Mouse (Mus musculus) MEL (cell line): ENCODE results near the gene Kndc1. TPM values are rescaled to one million over a fixed set of nuclear protein-coding genes. Genes with fewer than 3 reads are reported as not detected.

Source experiments
- DNase-seq: peaks from one replicate; pipeline ENCODE4 v3.0.0; 2011; ENCODE audit warnings: low read depth, low spot score
- H3K27ac ChIP-seq: 2 replicates; pipeline ENCODE4 v1.5.1; 2012; ENCODE audit warnings: low read depth, mild to moderate bottlenecking, control low read depth, low read length, moderate library complexity; ENCODE audit not compliant: control insufficient read depth
- H3K27me3 ChIP-seq, 2 experiments: fragments of 150-350 bp in 1 of 2; sonication (generic) in 1 of 2; 2 replicates each; pipeline ENCODE4 v1.6.1; 2012; ENCODE audit warnings: low read length in 2 of 2, mild to moderate bottlenecking in 2 of 2, improper control_type of control experiment in 1 of 2, moderate library complexity in 1 of 2; ENCODE audit not compliant: insufficient read depth in 2 of 2, control insufficient read depth in 1 of 2
- H3K36me3 ChIP-seq, 2 experiments: 2 replicates each; pipeline ENCODE4 v1.6.1; 2012 to 2014; ENCODE audit warnings: low read length in 2 of 2, improper control_type of control experiment in 1 of 2, inconsistent platforms in 1 of 2, mild to moderate bottlenecking in 1 of 2; ENCODE audit not compliant: insufficient read depth in 2 of 2, control insufficient read depth in 1 of 2
- H3K4me1 ChIP-seq, 2 experiments: fragments of 150-350 bp in 1 of 2; sonication (generic) in 1 of 2; 2 replicates each; pipeline ENCODE4 v1.6.1; 2012; ENCODE audit warnings: low read length in 2 of 2, improper control_type of control experiment in 1 of 2, mild to moderate bottlenecking in 1 of 2; ENCODE audit not compliant: insufficient read depth in 2 of 2, control insufficient read depth in 1 of 2
- H3K4me3 ChIP-seq, 2 experiments: fragments of 150-350 bp in 1 of 2; sonication (generic) in 1 of 2; 2 replicates each; pipeline ENCODE4 v1.5.1; 2012; ENCODE audit warnings: low read depth in 2 of 2, low read length in 2 of 2, mild to moderate bottlenecking in 2 of 2, moderate library complexity in 2 of 2, control low read depth in 1 of 2, improper control_type of control experiment in 1 of 2; ENCODE audit not compliant: control insufficient read depth in 1 of 2, insufficient read depth in 1 of 2
- H3K79me2 ChIP-seq: 2 replicates; pipeline ENCODE4 v1.6.1; 2012; ENCODE audit warnings: mild to moderate bottlenecking, low read length, moderate library complexity; ENCODE audit not compliant: control insufficient read depth, poor library complexity, insufficient read depth
- H3K9ac ChIP-seq: 2 replicates; pipeline ENCODE4 v1.6.1; 2012; ENCODE audit warnings: low read depth, mild to moderate bottlenecking, control low read depth, low read length, moderate library complexity; ENCODE audit not compliant: control insufficient read depth, poor library complexity, severe bottlenecking
- H3K9me3 ChIP-seq: fragments of 150-350 bp; sonication (generic); replicated peaks from 2 replicates; pipeline ENCODE4 v1.6.1; 2012; ENCODE audit warnings: mild to moderate bottlenecking, low read length, improper control_type of control experiment, moderate library complexity; ENCODE audit not compliant: insufficient read depth
- BHLHE40 ChIP-seq: IDR thresholded peaks from 2 replicates; pipeline ENCODE4 v1.6.1; 2012; ENCODE audit warnings: low read depth, mild to moderate bottlenecking, inconsistent platforms, low read length, improper control_type of control experiment, borderline replicate concordance
- CTCF ChIP-seq, 3 experiments: IDR thresholded peaks in 2 of 3; conservative IDR thresholded peaks in 1 of 3; 2 replicates each; pipeline ENCODE4 v1.5.1; 2011 to 2012; ENCODE audit warnings: low read length in 3 of 3, low read depth in 2 of 3, mild to moderate bottlenecking in 2 of 3, improper control_type of control experiment in 1 of 3, inconsistent platforms in 1 of 3, mixed read lengths in 1 of 3, moderate library complexity in 1 of 3; ENCODE audit not compliant: control insufficient read depth in 1 of 3, insufficient read depth in 1 of 3, poor library complexity in 1 of 3, severe bottlenecking in 1 of 3
- E2F4 ChIP-seq: IDR thresholded peaks from 2 replicates; pipeline ENCODE4 v1.6.1; 2011; ENCODE audit warnings: low read depth, low read length, improper control_type of control experiment, borderline replicate concordance
- ELF1 ChIP-seq: IDR thresholded peaks from 2 replicates; pipeline ENCODE4 v1.6.1; 2014; ENCODE audit warnings: low read depth, mild to moderate bottlenecking, inconsistent platforms, low read length, improper control_type of control experiment, moderate library complexity
- EP300 ChIP-seq, 2 experiments: IDR thresholded peaks; 2 replicates each; pipeline ENCODE4 v1.6.1; 2011; ENCODE audit warnings: improper control_type of control experiment in 2 of 2, low read length in 2 of 2, low read depth in 1 of 2, mild to moderate bottlenecking in 1 of 2
- ETS1 ChIP-seq: IDR thresholded peaks from 2 replicates; pipeline ENCODE4 v1.6.1; 2012; ENCODE audit warnings: low read depth, mild to moderate bottlenecking, inconsistent platforms, low read length, improper control_type of control experiment, moderate library complexity
- HCFC1 ChIP-seq: IDR thresholded peaks from 2 replicates; pipeline ENCODE4 v1.6.1; 2012; ENCODE audit warnings: low read depth, mild to moderate bottlenecking, inconsistent platforms, low read length, improper control_type of control experiment, moderate library complexity
- JUND ChIP-seq: IDR thresholded peaks from 2 replicates; pipeline ENCODE4 v1.6.1; 2011; ENCODE audit warnings: low read depth, mild to moderate bottlenecking, improper control_type of control experiment, low read length
- KAT2A ChIP-seq: conservative IDR thresholded peaks from 2 replicates; pipeline ENCODE4 v1.6.1; 2012; ENCODE audit warnings: low read depth, low read length, improper control_type of control experiment, inconsistent platforms
- MEF2A ChIP-seq: IDR thresholded peaks from 2 replicates; pipeline ENCODE4 v1.6.1; 2014; ENCODE audit warnings: low read depth, mild to moderate bottlenecking, inconsistent platforms, low read length, improper control_type of control experiment; ENCODE audit not compliant: poor library complexity, insufficient replicate concordance, severe bottlenecking; ENCODE audit errors: extremely low read depth
- MYB ChIP-seq: IDR thresholded peaks from 2 replicates; pipeline ENCODE4 v1.6.1; 2011; ENCODE audit warnings: mild to moderate bottlenecking, low read depth, low read length, improper control_type of control experiment
- NELFE ChIP-seq: IDR thresholded peaks from 2 replicates; pipeline ENCODE4 v1.6.1; 2011; ENCODE audit warnings: low read depth, low read length, improper control_type of control experiment
- NRF1 ChIP-seq: IDR thresholded peaks from 2 replicates; pipeline ENCODE4 v1.6.1; 2014; ENCODE audit warnings: low read depth, mild to moderate bottlenecking, inconsistent platforms, low read length, improper control_type of control experiment, moderate library complexity; ENCODE audit not compliant: poor library complexity, insufficient read depth, severe bottlenecking
- POLR2AphosphoS2 ChIP-seq: IDR thresholded peaks from 2 replicates; pipeline ENCODE4 v1.6.1; 2011; ENCODE audit warnings: low read length, improper control_type of control experiment
- POLR2AphosphoS5 ChIP-seq: IDR thresholded peaks from 2 replicates; pipeline ENCODE4 v1.6.1; 2012; ENCODE audit warnings: low read depth, borderline replicate concordance, mild to moderate bottlenecking, inconsistent platforms, low read length, moderate library complexity, mixed read lengths
- RAD21 ChIP-seq: IDR thresholded peaks from 2 replicates; pipeline ENCODE4 v1.6.1; 2011; ENCODE audit warnings: mild to moderate bottlenecking, low read depth, low read length, improper control_type of control experiment
- SIN3A ChIP-seq: IDR thresholded peaks from 2 replicates; pipeline ENCODE4 v1.6.1; 2012; ENCODE audit warnings: low read length, improper control_type of control experiment, inconsistent platforms
- SMC3 ChIP-seq: IDR thresholded peaks from 2 replicates; pipeline ENCODE4 v1.6.1; 2011; ENCODE audit warnings: low read depth, low read length, improper control_type of control experiment
- TAL1 ChIP-seq: IDR thresholded peaks from 2 replicates; pipeline ENCODE4 v1.6.1; 2012; ENCODE audit warnings: mild to moderate bottlenecking, inconsistent platforms, low read length, moderate library complexity, mixed read lengths
- TBP ChIP-seq: IDR thresholded peaks from 2 replicates; pipeline ENCODE4 v1.8.0; 2011; ENCODE audit warnings: low read depth, low read length, improper control_type of control experiment
- TCF12 ChIP-seq: IDR thresholded peaks from 2 replicates; pipeline ENCODE4 v1.6.1; 2014; ENCODE audit warnings: low read depth, mild to moderate bottlenecking, inconsistent platforms, low read length, improper control_type of control experiment, moderate library complexity
- ZC3H11A ChIP-seq: IDR thresholded peaks from 2 replicates; pipeline ENCODE4 v1.6.1; 2012; ENCODE audit warnings: low read depth, mild to moderate bottlenecking, inconsistent platforms, low read length, improper control_type of control experiment
- ZKSCAN1 ChIP-seq: IDR thresholded peaks from 2 replicates; pipeline ENCODE4 v1.6.1; 2012; ENCODE audit warnings: low read depth, mild to moderate bottlenecking, inconsistent platforms, low read length, improper control_type of control experiment, moderate library complexity
- ZMIZ1 ChIP-seq: IDR thresholded peaks from 2 replicates; pipeline ENCODE4 v1.6.1; 2012; ENCODE audit warnings: low read depth, mild to moderate bottlenecking, inconsistent platforms, low read length, improper control_type of control experiment, moderate library complexity
- ZNF384 ChIP-seq: IDR thresholded peaks from 2 replicates; pipeline ENCODE4 v1.6.1; 2012; ENCODE audit warnings: low read depth, mild to moderate bottlenecking, inconsistent platforms, low read length, improper control_type of control experiment
- polyA plus RNA-seq, 2 experiments: library from polyadenylated mRNA; stranded (reverse) in 1 of 2; unstranded in 1 of 2; fragments of >175 nt in 1 of 2; fragments of >200 nt in 1 of 2; gene quantifications; 2 replicates each; pipeline versions ENCODE4 v1.2.1 to v1.2.4; 2012; ENCODE audit warnings: low replicate concordance in 2 of 2, low read depth in 1 of 2; ENCODE audit not compliant: insufficient read length in 2 of 2, insufficient read depth in 1 of 2, missing spikeins in 1 of 2
- total RNA-seq: library from RNA; depleted of rRNA; stranded (reverse); fragments of 300-350 nt; gene quantifications from 2 replicates; pipeline ENCODE4 v1.2.3, GENCODE M21; 2012

Kndc1 gene
- total and polyA plus RNA-seq, 3 experiments = not detected

DNA sequence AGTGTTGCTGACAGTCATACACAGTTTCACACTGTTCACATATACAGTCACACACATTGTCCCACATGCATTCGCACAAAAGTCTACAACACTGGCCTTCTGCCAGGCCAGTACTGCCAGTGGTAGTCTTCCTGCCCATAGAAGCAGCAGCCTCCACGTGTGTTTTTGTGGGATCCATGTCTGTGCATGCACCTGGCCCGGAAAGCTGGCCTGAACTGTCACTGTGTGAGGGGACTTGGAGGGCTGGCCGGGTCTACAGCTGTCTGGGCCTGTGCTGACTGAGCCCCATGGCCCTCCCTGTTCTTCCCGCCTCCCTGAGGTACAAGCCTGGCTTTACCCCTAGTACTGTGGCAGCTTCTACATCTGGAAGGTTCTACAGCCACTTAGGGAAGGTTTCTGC, 76.5 kb downstream of the Kndc1 start:
- Histone ChIP-seq H3K27ac (peak overlapping the region; percentile 58), H3K4me3 (no peak overlapping the region), H3K36me3 (peaks cover 0 to 14% of the 10 kb centered on the region in 2 experiments; a peak in 2 of 4 replicates), H3K9me3 (no peaks in the 10 kb centered on the region), H3K4me1 (peaks cover 0 to 29% of the 10 kb centered on the region in 2 experiments; a peak in 3 of 4 replicates), H3K27me3 (no peaks in the 10 kb centered on the region), H3K79me2 (no peaks in the 10 kb centered on the region), H3K9ac (peak overlapping the region; percentile 15; the same call in 1 of the 2 replicates)
- DNase-seq = no peak
- TF ChIP-seq POLR2AphosphoS2 = no peak
- TF ChIP-seq HCFC1 = no peak
- TF ChIP-seq MYB = no peak
- TF ChIP-seq ZC3H11A = no peak
- no peak for TF ChIP-seq ETS1
- TF ChIP-seq ELF1 = no peak
- TF ChIP-seq SIN3A = no peak
- TF ChIP-seq KAT2A = no peak
- TF ChIP-seq BHLHE40 = no peak
- no peak for TF ChIP-seq MEF2A
- no peak for TF ChIP-seq ZMIZ1
- TF ChIP-seq POLR2AphosphoS5 = no peak
- TF ChIP-seq ZNF384 = no peak
- TF ChIP-seq NELFE = no peak
- no peak for TF ChIP-seq TAL1

GRCm38 (mm10) chr7:139971436-139971835, 76.9 kb downstream of the Kndc1 start:
- Histone ChIP-seq H3K9ac (peak overlapping the region; percentile 36), H3K9me3 (no peaks in the 10 kb centered on the region), H3K27ac (peak overlapping the region; percentile 58), H3K4me1 (peaks cover 0 to 29% of the 10 kb centered on the region in 2 experiments; a peak in 3 of 4 replicates), H3K4me3 (no peak overlapping the region), H3K27me3 (no peaks in the 10 kb centered on the region), H3K79me2 (no peaks in the 10 kb centered on the region), H3K36me3 (peaks cover 0 to 14% of the 10 kb centered on the region in 2 experiments; a peak in 2 of 4 replicates)
- DNase-seq = peak; percentile 78
- TF ChIP-seq ETS1 (0 out of 2 replicates have a peak, but pooled peaks have one; percentile 43), RAD21 (no peak), CTCF (IDR thresholded peaks at IDR 0.05 in 2 of 3, conservative IDR thresholded peaks at IDR 0.05 in 1 of 3; ENCODE audit: control insufficient read depth in 1 of 3, insufficient read depth in 1 of 3, low read depth in 2 of 3, low read length in 3 of 3, poor library complexity in 1 of 3, severe bottlenecking in 1 of 3) (no peak), HCFC1 (no peak), EP300 (IDR thresholded peaks at IDR 0.05; ENCODE audit: low read depth in 1 of 2, low read length in 2 of 2) (peak; percentile 26 to 45; a peak in 2 of 4 replicates), TCF12 (no peak), POLR2AphosphoS5 (no peak), ZKSCAN1 (no peak), MEF2A (no peak), E2F4 (no peak), SMC3 (no peak), ELF1 (no peak), NELFE (no peak), NRF1 (no peak), BHLHE40 (no peak), TBP (no peak), KAT2A (no peak), JUND (0 out of 2 replicates have a peak, but pooled peaks have one; percentile 62), SIN3A (no peak)
